Mouse (Mus musculus): ENCODE data around the gene Gstt2.

The Gstt2 gene

GRCm38 (mm10) chr10:75827668-75828360 lies 9.4 kb downstream of the Gstt2 start:
- DNase-seq (ENCODE audit: low spot score in 2 of 2): no peak

- no peak for DNase-seq (ENCODE audit: low spot score in 2 of 2)
Measured at GRCm38 (mm10) chr10:75824530-75824929, 12.7 kb downstream of the Gstt2 start.

- no peak for DNase-seq (ENCODE audit: low spot score in 2 of 2)
Measured at GRCm38 (mm10) chr10:75823782-75824181, 13.4 kb downstream of the Gstt2 start.

GRCm38 (mm10) chr10:75822443-75822842 lies 14.8 kb downstream of the Gstt2 start, which contains the start of gene Gstt4:
Gene Gstt4, minus strand, starts transcription at chr10:75822543.
- DNase-seq (ENCODE audit: low spot score in 2 of 2): no peak

- no peak for DNase-seq (ENCODE audit: low spot score in 2 of 2)
Measured at GRCm38 (mm10) chr10:75819882-75820281, 17.3 kb downstream of the Gstt2 start.

- no peak for DNase-seq (ENCODE audit: low spot score in 2 of 2)
Measured at GRCm38 (mm10) chr10:75818641-75819040, 18.6 kb downstream of the Gstt2 start.

- no peak for DNase-seq (ENCODE audit: low spot score in 2 of 2)
Measured at GRCm38 (mm10) chr10:75804217-75804616, 33.0 kb downstream of the Gstt2 start.

- peak in 1 of 2 experiments; percentile 25 for DNase-seq (ENCODE audit: low spot score in 2 of 2)
Measured at GRCm38 (mm10) chr10:75798176-75798696, 39.0 kb downstream of the Gstt2 start, which contains the start of gene Gstt1. Gene Gstt1, minus strand, starts transcription at chr10:75798584.

GRCm38 (mm10) chr10:75797619-75798175 lies 39.5 kb downstream of the Gstt2 start:
- DNase-seq (ENCODE audit: low spot score in 2 of 2): peak; percentile 41 to 53

GRCm38 (mm10) chr10:75796731-75797516 lies 40.3 kb downstream of the Gstt2 start:
- no peak for DNase-seq (ENCODE audit: low spot score in 2 of 2)

- DNase-seq (ENCODE audit: low spot score in 2 of 2): no peak
Measured at GRCm38 (mm10) chr10:75794880-75795279, 42.3 kb downstream of the Gstt2 start.

GRCm38 (mm10) chr10:75790773-75791172 lies 46.5 kb downstream of the Gstt2 start:
- no peak for DNase-seq (ENCODE audit: low spot score in 2 of 2)

GRCm38 (mm10) chr10:75789841-75790240 lies 47.4 kb downstream of the Gstt2 start:
- no peak for DNase-seq (ENCODE audit: low spot score in 2 of 2)

- DNase-seq (ENCODE audit: low spot score in 2 of 2): no peak
Measured at GRCm38 (mm10) chr10:75789081-75789735, 48.0 kb downstream of the Gstt2 start.

GRCm38 (mm10) chr10:75788277-75788676 lies 48.9 kb downstream of the Gstt2 start:
- DNase-seq (ENCODE audit: low spot score in 2 of 2): peak in 1 of 2 experiments; percentile 26

- no peak for DNase-seq (ENCODE audit: low spot score in 2 of 2)
Measured at GRCm38 (mm10) chr10:75785442-75785841, 51.8 kb downstream of the Gstt2 start.

Data from right cerebral cortex, adult 2 months (tissue).